Mouse (Mus musculus) G1E (cell line): Measurements from ENCODE around the gene Rps6ka4. TPM values are rescaled to one million over a fixed set of nuclear protein-coding genes. Genes with fewer than 3 reads are reported as not detected.

Experiments
- ATAC-seq: 2 replicates; pipeline ENCODE4 v1.8.0; 2016; ENCODE audit warnings: mild to moderate bottlenecking; ENCODE audit not compliant: insufficient number of reproducible peaks, poor library complexity, low FRiP score, severe bottlenecking; ENCODE audit errors: extremely low read depth
- DNase-seq: peaks from one replicate; pipeline ENCODE4 v3.0.0; 2012; ENCODE audit warnings: low spot score
- H3K27me3 ChIP-seq: 2 replicates; pipeline ENCODE4 v1.6.1; 2012; ENCODE audit warnings: mild to moderate bottlenecking, low read length, inconsistent platforms; ENCODE audit not compliant: insufficient read depth
- H3K36me3 ChIP-seq: replicated peaks from 2 replicates; pipeline ENCODE3; 2012; ENCODE audit warnings: mild to moderate bottlenecking, inconsistent platforms
- H3K4me1 ChIP-seq: 2 replicates; pipeline ENCODE4 v1.6.1; 2012; ENCODE audit warnings: low read depth, low read length, inconsistent platforms, mixed read lengths; ENCODE audit not compliant: insufficient read depth
- H3K4me3 ChIP-seq: 2 replicates; pipeline ENCODE4 v1.5.1; 2012; ENCODE audit warnings: low read depth, mild to moderate bottlenecking, inconsistent platforms, low read length, moderate library complexity, mixed read lengths
- H3K9me3 ChIP-seq: replicated peaks from 2 replicates; pipeline ENCODE4 v1.6.1; 2012; ENCODE audit warnings: inconsistent platforms
- CTCF ChIP-seq: IDR thresholded peaks from 2 replicates; pipeline ENCODE4 v1.5.1; 2012; ENCODE audit warnings: low read depth, low read length, inconsistent platforms, mixed read lengths
- GATA1 ChIP-seq: IDR thresholded peaks from 2 replicates; pipeline ENCODE4 v1.6.1; 2012; ENCODE audit warnings: borderline replicate concordance, low read length, inconsistent platforms, mixed read lengths
- GATA2 ChIP-seq: IDR thresholded peaks from 2 replicates; pipeline ENCODE4 v1.6.1; 2012; ENCODE audit warnings: low read depth, low read length, inconsistent platforms, borderline replicate concordance
- POLR2AphosphoS5 ChIP-seq: IDR thresholded peaks from 2 replicates; pipeline ENCODE4 v1.6.1; 2012; ENCODE audit warnings: low read depth, low read length, inconsistent platforms; ENCODE audit not compliant: insufficient replicate concordance
- TAL1 ChIP-seq: conservative IDR thresholded peaks from 2 replicates; pipeline ENCODE4 v1.6.1; 2012; ENCODE audit warnings: low read depth, low read length, inconsistent platforms, mixed read lengths
- polyA plus RNA-seq: library from polyadenylated mRNA; stranded (reverse); fragments of >175 nt; gene quantifications from 2 replicates; pipeline ENCODE4 v1.2.3, GENCODE M21; 2012
- total RNA-seq, 2 experiments: library from RNA; stranded (forward) in 1 of 2; stranded (reverse) in 1 of 2; fragments of 200-1000 nt in 1 of 2; fragments of >200 nt in 1 of 2; fragmentation: Nextera tagmentation in 1 of 2; gene quantifications; 2 replicates each; pipeline ENCODE4 v1.2.3; 2014 to 2017

The Rps6ka4 gene
- total and polyA plus RNA-seq, 3 experiments: 7.2 to 29.5 (median 9.6) TPM

DNA sequence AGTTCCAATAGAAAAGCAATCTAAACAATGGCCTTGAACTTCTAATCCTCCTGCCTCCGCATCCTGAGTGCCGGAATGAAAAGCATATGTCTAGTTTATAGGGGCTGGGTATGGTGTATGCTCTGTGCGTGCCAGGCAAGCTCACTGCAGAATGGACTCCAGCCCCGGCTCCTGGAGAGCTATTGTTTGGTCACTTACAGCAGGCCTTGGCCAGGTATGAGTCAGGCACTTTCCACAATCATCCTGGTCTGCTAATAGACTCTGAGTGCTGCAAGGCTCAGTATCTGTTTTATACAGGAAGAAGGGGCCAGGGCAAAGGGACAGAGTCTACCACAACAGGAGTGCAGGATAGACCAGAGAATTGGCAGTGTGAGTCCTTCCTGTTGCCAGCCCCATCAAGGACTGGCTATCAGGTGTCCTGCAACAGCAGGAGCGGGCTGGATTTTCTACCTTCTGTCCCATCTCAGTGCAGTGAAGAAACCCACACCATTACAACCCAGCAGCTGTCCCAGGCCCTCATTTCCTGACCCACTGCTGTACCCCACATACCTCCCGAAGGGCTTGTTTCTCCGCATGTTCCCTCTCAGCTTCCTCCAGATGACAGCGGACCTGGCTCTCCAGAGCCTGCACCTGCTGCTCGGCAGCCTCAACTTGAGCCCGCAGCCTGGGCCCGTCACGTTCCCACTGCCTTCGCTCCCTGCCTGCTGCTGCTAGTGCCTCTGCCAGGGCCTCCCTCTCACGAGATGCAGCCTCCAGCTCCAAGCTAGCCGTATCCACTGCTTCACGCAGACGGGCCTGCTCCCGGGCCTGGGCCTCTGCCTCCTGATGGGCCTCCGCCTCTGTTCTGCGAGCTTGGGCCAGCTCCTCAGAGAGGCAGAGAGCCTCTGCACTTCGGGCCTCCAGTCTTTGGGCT is 12.2 kb upstream of the Rps6ka4 start:
- no peak overlapping the region; the same call in 1 of the 2 replicates for H3K4me3 ChIP-seq
- TF ChIP-seq POLR2AphosphoS5 (no peak), TAL1 (no peak), GATA2 (no peak), GATA1 (no peak), CTCF (no peak)
- H3K9me3 ChIP-seq: no peaks in the 10 kb centered on the region
- ATAC-seq (no peak), DNase-seq (no peak)
- H3K4me1 ChIP-seq: peaks cover 92% of the 10 kb centered on the region
- peaks cover 94% of the 10 kb centered on the region for H3K36me3 ChIP-seq
- H3K27me3 ChIP-seq: no peaks in the 10 kb centered on the region; the same call in 1 of the 2 replicates

- H3K9me3 ChIP-seq: no peaks in the 10 kb centered on the region
- H3K36me3 ChIP-seq: peaks cover 99% of the 10 kb centered on the region
- H3K4me3 ChIP-seq: no peak overlapping the region
- ATAC-seq: no peak
- peaks cover 88% of the 10 kb centered on the region for H3K4me1 ChIP-seq
- no peak for DNase-seq
- no peaks in the 10 kb centered on the region; the same call in 1 of the 2 replicates for H3K27me3 ChIP-seq
- TF ChIP-seq TAL1: no peak
- TF ChIP-seq POLR2AphosphoS5: no peak
- TF ChIP-seq CTCF: no peak
- no peak for TF ChIP-seq GATA2
- no peak for TF ChIP-seq GATA1
Observed at GRCm38 (mm10) chr19:6851497-6851896, 11.1 kb upstream of the Rps6ka4 start.

DNA sequence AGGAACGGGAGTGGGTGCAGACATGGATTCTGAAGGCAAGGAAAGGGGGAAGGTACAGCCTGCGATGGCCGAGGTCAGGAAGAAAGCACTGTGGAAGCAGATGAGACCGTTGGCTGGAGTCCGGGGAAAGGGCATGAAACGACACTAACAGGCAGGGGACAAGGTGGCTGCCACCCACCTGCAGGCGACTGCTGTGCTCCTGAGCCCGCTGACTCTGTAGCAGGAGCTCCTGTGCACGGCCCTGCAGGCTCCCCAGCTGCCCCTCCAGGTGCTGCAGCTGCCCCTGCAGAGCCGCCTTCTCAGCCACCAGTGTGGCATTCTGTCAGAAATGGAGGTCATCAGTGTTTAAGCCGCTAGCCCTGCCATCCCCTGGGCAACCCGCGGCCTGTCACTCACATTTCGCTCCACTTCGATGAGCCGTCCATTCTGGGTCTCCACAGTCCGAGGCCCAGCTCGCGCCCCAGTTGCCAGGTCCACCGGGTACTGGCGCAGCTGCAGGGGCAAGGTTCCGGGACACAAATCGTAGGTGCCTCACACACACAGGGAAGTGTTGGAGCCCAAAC is 9.2 kb upstream of the Rps6ka4 start:
- peaks cover 69% of the 10 kb centered on the region for H3K4me1 ChIP-seq
- TF ChIP-seq GATA1: no peak
- no peak for TF ChIP-seq POLR2AphosphoS5
- no peak for TF ChIP-seq GATA2
- TF ChIP-seq TAL1: no peak
- TF ChIP-seq CTCF: no peak
- peaks cover 100% of the 10 kb centered on the region for H3K36me3 ChIP-seq
- ATAC-seq: no peak
- no peak for DNase-seq
- no peaks in the 10 kb centered on the region for H3K9me3 ChIP-seq
- H3K4me3 ChIP-seq: no peak overlapping the region
- no peaks in the 10 kb centered on the region; the same call in 1 of the 2 replicates for H3K27me3 ChIP-seq

DNA sequence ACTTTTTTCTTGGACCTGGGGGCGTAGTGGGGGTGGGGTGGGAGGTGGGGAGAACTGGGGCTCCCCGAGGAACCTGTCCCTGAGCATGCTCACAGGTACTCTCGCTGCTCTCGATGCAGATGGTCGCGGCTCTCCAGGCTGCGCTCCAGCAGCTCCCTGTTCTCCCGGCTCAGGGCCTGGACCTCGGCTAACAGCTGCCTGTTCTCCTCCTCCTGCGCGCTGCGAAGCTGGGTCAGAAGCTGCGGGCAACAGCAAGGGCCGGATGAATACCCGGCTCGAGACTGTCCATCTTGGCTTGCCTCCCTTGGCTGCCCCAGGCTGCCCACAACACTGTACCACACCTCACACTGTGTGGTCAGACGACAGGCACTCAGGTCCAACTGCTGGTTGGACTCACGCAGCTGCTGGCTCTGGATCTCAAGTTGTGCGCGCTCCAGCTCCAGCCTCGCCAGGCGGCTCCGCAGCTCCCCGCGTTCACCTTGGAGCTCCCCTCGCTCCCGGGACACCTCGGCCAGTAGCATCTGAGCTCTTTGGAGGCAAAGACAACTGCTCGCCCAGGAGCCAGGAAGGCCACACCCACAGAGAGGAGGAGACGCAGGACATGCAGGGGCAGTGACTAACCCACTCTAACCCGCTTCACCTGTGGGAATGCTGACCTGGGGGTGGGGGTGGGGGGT is 7.5 kb upstream of the Rps6ka4 start:
- H3K4me1 ChIP-seq: peaks cover 54% of the 10 kb centered on the region
- H3K27me3 ChIP-seq: no peaks in the 10 kb centered on the region; the same call in 1 of the 2 replicates
- H3K4me3 ChIP-seq: no peak overlapping the region
- peaks cover 93% of the 10 kb centered on the region for H3K36me3 ChIP-seq
- TF ChIP-seq TAL1 (no peak), GATA2 (no peak), GATA1 (no peak), POLR2AphosphoS5 (no peak), CTCF (no peak)
- H3K9me3 ChIP-seq: no peaks in the 10 kb centered on the region
- no peak for DNase-seq
- ATAC-seq: no peak

DNA sequence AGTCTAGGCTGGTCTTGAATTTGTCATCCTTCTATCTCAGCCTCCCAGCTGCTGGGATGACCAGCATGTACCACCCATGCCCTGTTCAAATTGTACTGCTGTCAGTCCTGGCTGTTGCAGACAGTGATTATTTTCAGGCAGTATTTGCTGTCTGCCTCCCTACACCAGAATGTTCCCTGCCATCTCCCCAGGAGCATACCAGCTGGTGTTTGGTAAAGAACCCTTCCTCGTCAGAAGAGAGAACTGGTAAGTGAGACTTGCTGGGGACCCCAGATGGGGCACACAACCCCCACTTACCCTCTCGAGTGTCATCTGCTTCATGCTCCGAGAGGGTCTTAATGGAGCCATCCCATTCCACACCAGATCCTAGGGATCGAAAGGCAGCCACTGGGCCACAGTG is 5.6 kb upstream of the Rps6ka4 start:
- DNase-seq (no peak), ATAC-seq (no peak)
- peaks cover 74% of the 10 kb centered on the region for H3K36me3 ChIP-seq
- H3K9me3 ChIP-seq: no peaks in the 10 kb centered on the region
- H3K4me3 ChIP-seq: no peak overlapping the region
- TF ChIP-seq CTCF: no peak
- TF ChIP-seq GATA1: no peak
- no peak for TF ChIP-seq TAL1
- no peak for TF ChIP-seq POLR2AphosphoS5
- no peak for TF ChIP-seq GATA2
- peaks cover 44% of the 10 kb centered on the region for H3K4me1 ChIP-seq
- no peaks in the 10 kb centered on the region; the same call in 1 of the 2 replicates for H3K27me3 ChIP-seq

DNA sequence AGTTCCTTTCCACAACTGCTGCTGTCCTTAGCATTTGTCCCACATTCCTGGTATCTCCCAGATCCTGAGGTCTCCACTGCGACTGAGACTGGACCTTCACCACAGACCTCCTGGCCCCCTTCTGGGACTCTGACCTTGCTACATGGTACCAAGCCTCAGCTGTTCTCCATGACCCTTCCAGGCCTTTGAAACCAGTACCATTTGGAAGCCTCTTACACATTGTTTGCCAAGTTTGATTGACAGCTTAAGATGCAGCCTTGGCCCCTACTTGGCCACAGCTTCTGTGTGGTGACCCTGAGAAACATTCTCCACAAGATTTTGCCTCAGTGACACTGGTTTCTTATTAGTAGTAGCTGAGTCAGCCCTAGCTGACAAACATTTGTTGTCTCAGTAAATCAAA is 1.9 kb upstream of the Rps6ka4 start:
- no peak overlapping the region for H3K4me3 ChIP-seq
- ATAC-seq: no peak
- no peaks in the 10 kb centered on the region for H3K27me3 ChIP-seq
- TF ChIP-seq POLR2AphosphoS5 (no peak), CTCF (no peak), GATA1 (no peak), GATA2 (no peak), TAL1 (no peak)
- no peaks in the 10 kb centered on the region for H3K9me3 ChIP-seq
- DNase-seq: no peak
- H3K36me3 ChIP-seq: peaks cover 60% of the 10 kb centered on the region
- peaks cover 36% of the 10 kb centered on the region for H3K4me1 ChIP-seq
